In genomic region chr2:34753811-34754550, GRCm38 (mm10) we compare ENCODE assay signal across 1 mouse cellular context.
A peak's percentile ranks its signal among the peaks of the same experiment; 100 is the strongest.
TF ChIP-seq lines count a peak whose summit lies in the region.

No protein-coding gene starts in this region.

TF ChIP-seq in MEL, 35 proteins besides CTCF, POLR2A, EP300 and RAD21 (continued from another document):
- TF ChIP-seq NELFE (IDR thresholded peaks at IDR 0.05; ENCODE audit: low read depth, low read length) = peak; percentile 69
- no peak for TF ChIP-seq RCOR1 (IDR thresholded peaks at IDR 0.05; ENCODE audit: low read depth, low read length)
- no peak for TF ChIP-seq MYB (IDR thresholded peaks at IDR 0.05; ENCODE audit: low read depth, low read length)
- TF ChIP-seq POLR2AphosphoS2 (IDR thresholded peaks at IDR 0.05; ENCODE audit: low read length) = 0 out of 2 replicates have a peak, but pooled peaks have one; percentile 33
- TF ChIP-seq SMC3 (IDR thresholded peaks at IDR 0.05; ENCODE audit: low read depth, low read length) = no peak
- peak; percentile 83 for TF ChIP-seq HCFC1 (IDR thresholded peaks at IDR 0.05; ENCODE audit: low read depth, low read length)
- no peak for TF ChIP-seq USF2 (IDR thresholded peaks at IDR 0.05; ENCODE audit: borderline replicate concordance in 1 of 2, insufficient read depth in 1 of 2, low read depth in 1 of 2, low read length in 2 of 2)
- TF ChIP-seq BHLHE40 (IDR thresholded peaks at IDR 0.05; ENCODE audit: borderline replicate concordance, low read depth, low read length) = no peak
- TF ChIP-seq GABPA (IDR thresholded peaks at IDR 0.05; ENCODE audit: low read depth, low read length) = no peak
